Mouse (Mus musculus) limb, embryonic 14.5 days (tissue): Measurements from ENCODE around the gene Lmtk2. TPM values are rescaled to one million over a fixed set of nuclear protein-coding genes. Genes with fewer than 3 reads are reported as not detected.

Experiments used
- ATAC-seq: fragments of 200-750 bp; cut with Nextera tagmentation; 2 replicates; pipeline ENCODE4 v1.8.0; 2017; ENCODE audit warnings: low read depth, moderate number of reproducible peaks, moderate TSS enrichment; ENCODE audit not compliant: low FRiP score
- DNase-seq: peaks from one replicate; pipeline ENCODE4 v3.0.0-alpha.2; 2015; ENCODE audit warnings: low spot score
- H3K27ac ChIP-seq: fragments of 300-500 bp; sonication (generic); replicated peaks from 2 replicates; pipeline ENCODE4 v1.5.1; 2014; ENCODE audit warnings: low read depth, mild to moderate bottlenecking, low read length, moderate library complexity, mixed read lengths
- H3K27me3 ChIP-seq: fragments of 300-500 bp; sonication (generic); 2 replicates; pipeline ENCODE4 v1.6.1; 2014; ENCODE audit warnings: low read length, mixed read lengths; ENCODE audit not compliant: control insufficient read depth, insufficient read depth
- H3K36me3 ChIP-seq: fragments of 300-500 bp; sonication (generic); 2 replicates; pipeline ENCODE4 v1.6.1; 2014; ENCODE audit warnings: mild to moderate bottlenecking, low read length, moderate library complexity, mixed read lengths; ENCODE audit not compliant: control insufficient read depth, insufficient read depth
- H3K4me1 ChIP-seq: fragments of 300-500 bp; sonication (generic); 2 replicates; pipeline ENCODE4 v1.6.1; 2014; ENCODE audit warnings: antibody characterized with exemption, low read length, mixed read lengths; ENCODE audit not compliant: control insufficient read depth, insufficient read depth
- H3K4me2 ChIP-seq: fragments of 300-500 bp; sonication (generic); replicated peaks from 2 replicates; pipeline ENCODE4 v1.6.1; 2014; ENCODE audit warnings: low read depth, mild to moderate bottlenecking, low read length, moderate library complexity; ENCODE audit not compliant: severe bottlenecking
- H3K4me3 ChIP-seq: fragments of 300-500 bp; sonication (generic); replicated peaks from 2 replicates; pipeline ENCODE4 v1.5.1; 2014; ENCODE audit warnings: low read length
- H3K9ac ChIP-seq: fragments of 300-500 bp; sonication (generic); 2 replicates; pipeline ENCODE4 v1.6.1; 2014; ENCODE audit warnings: mild to moderate bottlenecking, low read depth, low read length, moderate library complexity; ENCODE audit not compliant: severe bottlenecking
- H3K9me3 ChIP-seq: fragments of 300-500 bp; sonication (generic); 2 replicates; pipeline ENCODE4 v1.6.1; 2016; ENCODE audit warnings: low read length; ENCODE audit not compliant: control insufficient read depth
- POLR2A ChIP-seq: fragments of 200-500 bp; IDR thresholded peaks from 2 replicates; pipeline ENCODE4 v1.8.0; 2012; ENCODE audit warnings: inconsistent platforms, mild to moderate bottlenecking, moderate library complexity, borderline replicate concordance; ENCODE audit not compliant: insufficient read depth, insufficient read length; ENCODE audit errors: extremely low read depth
- WGBS: fragments of 180-500 bp; shearing (Covaris S2); extraction: QIAGEN DNeasy Blood & Tissue Kit; methylation state at CpG from one replicate; pipeline ENCODE4 v1.1.7; 2014; 5-methylcytosine and 5-hydroxymethylcytosine counted together
- polyA plus RNA-seq, 2 experiments: library from polyadenylated mRNA; depleted of rRNA in 1 of 2; stranded (reverse) in 1 of 2; unstranded in 1 of 2; fragments of >200 nt; fragmentation: Nextera tagmentation in 1 of 2; extraction: Ambion mirVana in 1 of 2; gene quantifications; 2 replicates each; pipeline versions ENCODE4 v1.2.1 to v1.2.3; 2012 to 2014

Gene Lmtk2
- polyA plus RNA-seq, 2 experiments, result 3.6 to 8.2 TPM

- H3K4me3 ChIP-seq, result no peak overlapping the region
- DNase-seq (no peak), ATAC-seq (no peak)
- H3K9me3 ChIP-seq, result no peaks in the 10 kb centered on the region
- 87% methylated on average over 7 of the region's 7 CpGs for WGBS
- H3K4me2 ChIP-seq, result no peak overlapping the region
- no peak for TF ChIP-seq POLR2A
- no peak overlapping the region for H3K27ac ChIP-seq
- no peaks in the 10 kb centered on the region for H3K27me3 ChIP-seq
- H3K36me3 ChIP-seq, result no peaks in the 10 kb centered on the region
- H3K9ac ChIP-seq, result no peak overlapping the region
- no peaks in the 10 kb centered on the region for H3K4me1 ChIP-seq
Observed at GRCm38 (mm10) chr5:144230216-144230615, 130.0 kb downstream of the Lmtk2 start.

- H3K9me3 ChIP-seq, result no peaks in the 10 kb centered on the region
- no peak overlapping the region for H3K9ac ChIP-seq
- no peak for TF ChIP-seq POLR2A
- 82% methylated on average over 1 of the region's 1 CpGs for WGBS
- ATAC-seq, result no peak
- no peak overlapping the region for H3K27ac ChIP-seq
- H3K36me3 ChIP-seq, result no peaks in the 10 kb centered on the region
- no peak overlapping the region for H3K4me2 ChIP-seq
- no peaks in the 10 kb centered on the region for H3K4me1 ChIP-seq
- no peak overlapping the region for H3K4me3 ChIP-seq
- H3K27me3 ChIP-seq, result no peaks in the 10 kb centered on the region
- DNase-seq, result no peak
Observed at GRCm38 (mm10) chr5:144231410-144231809, 131.2 kb downstream of the Lmtk2 start.

DNA sequence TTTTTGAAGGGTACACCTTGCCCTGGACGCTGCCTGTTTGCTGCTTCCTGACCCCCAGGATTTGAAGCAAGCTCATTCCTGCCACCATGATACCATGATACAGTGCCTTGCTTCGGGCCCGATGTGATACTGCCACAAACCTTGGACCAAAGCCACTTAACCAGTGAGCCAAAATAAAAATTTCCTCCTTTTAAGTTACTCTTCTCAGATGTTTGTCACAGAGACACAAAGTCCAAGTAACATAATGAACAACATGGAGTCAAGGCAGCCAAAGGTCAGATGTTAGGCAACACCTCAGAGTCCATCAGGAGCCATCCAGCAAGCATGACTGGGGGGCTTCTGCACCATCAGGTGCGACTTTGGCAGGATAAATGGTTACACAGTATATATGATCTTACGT lies 132.3 kb downstream of the Lmtk2 start:
- TF ChIP-seq POLR2A, result no peak
- Histone ChIP-seq H3K9ac (no peak overlapping the region), H3K27ac (no peak overlapping the region), H3K9me3 (no peaks in the 10 kb centered on the region), H3K27me3 (no peaks in the 10 kb centered on the region), H3K4me2 (no peak overlapping the region), H3K36me3 (no peaks in the 10 kb centered on the region), H3K4me1 (no peaks in the 10 kb centered on the region), H3K4me3 (no peak overlapping the region)
- ATAC-seq (no peak), DNase-seq (no peak)
- 85% methylated on average over 5 of the region's 5 CpGs for WGBS

DNA sequence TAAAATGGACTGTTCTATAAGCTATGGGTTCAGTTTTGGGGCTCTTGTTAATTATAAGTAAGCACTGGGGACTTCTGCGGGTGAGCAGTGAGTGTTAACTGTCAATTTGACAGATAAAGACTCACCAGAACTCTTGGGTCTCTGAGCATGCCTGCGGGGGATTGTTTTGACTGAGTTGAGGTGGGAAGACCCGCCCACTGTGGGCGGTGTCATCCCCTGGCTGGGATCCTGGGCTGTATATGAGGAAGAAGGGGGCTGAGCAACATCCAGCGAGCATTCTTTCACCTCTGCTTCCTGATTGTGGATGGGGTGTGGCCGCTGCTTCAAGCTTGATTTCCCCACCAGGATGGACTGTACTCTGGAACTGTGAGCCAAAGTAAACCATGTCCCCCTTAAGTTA lies 134.0 kb downstream of the Lmtk2 start:
- no peaks in the 10 kb centered on the region for H3K9me3 ChIP-seq
- no peak for TF ChIP-seq POLR2A
- H3K27me3 ChIP-seq, result no peaks in the 10 kb centered on the region
- ATAC-seq (no peak), DNase-seq (no peak)
- no peak overlapping the region for H3K4me3 ChIP-seq
- H3K9ac ChIP-seq, result no peak overlapping the region
- no peaks in the 10 kb centered on the region for H3K36me3 ChIP-seq
- H3K27ac ChIP-seq, result no peak overlapping the region
- H3K4me2 ChIP-seq, result no peak overlapping the region
- 70% methylated on average over 6 of the region's 6 CpGs for WGBS
- H3K4me1 ChIP-seq, result no peaks in the 10 kb centered on the region

DNA sequence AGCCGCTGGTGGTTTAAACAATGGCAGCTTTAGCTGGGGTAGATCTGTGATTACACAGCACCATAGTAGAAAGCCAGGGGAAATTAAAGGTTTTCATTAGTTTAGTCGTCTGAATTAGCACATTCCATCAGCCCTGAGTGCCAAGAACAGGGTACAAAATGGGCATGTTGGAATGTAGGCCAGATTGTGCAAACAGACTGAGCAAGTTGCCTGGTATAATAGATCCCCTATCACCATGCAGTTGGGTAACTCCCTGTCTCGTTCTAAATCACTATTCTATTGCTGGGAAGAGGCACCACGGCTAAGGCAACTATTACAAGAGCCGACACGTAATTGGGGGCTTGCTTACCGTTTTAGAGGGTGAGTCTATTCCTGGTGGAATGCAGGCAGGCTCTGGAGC lies 134.5 kb downstream of the Lmtk2 start:
- DNase-seq, result no peak

More for the DNA sequence above, 134.5 kb downstream of the Lmtk2 start:
- H3K9me3 ChIP-seq, result no peaks in the 10 kb centered on the region
- 85% methylated on average over 7 of the region's 7 CpGs for WGBS
- no peak overlapping the region for H3K27ac ChIP-seq
- H3K27me3 ChIP-seq, result no peaks in the 10 kb centered on the region
- H3K4me3 ChIP-seq, result no peak overlapping the region
- TF ChIP-seq POLR2A, result no peak
- ATAC-seq, result no peak
- H3K9ac ChIP-seq, result no peak overlapping the region
- H3K4me1 ChIP-seq, result no peaks in the 10 kb centered on the region
- H3K36me3 ChIP-seq, result no peaks in the 10 kb centered on the region
- no peak overlapping the region for H3K4me2 ChIP-seq

Other genes starting within 250 kb of the Lmtk2 start
- gene Ankrd61, start 202.8 kb upstream of the Lmtk2 start, polyA plus RNA-seq (2012; rRNA removed), result 0.36 and 0.54 TPM in 2 replicates
- gene Ankrd61, start 202.8 kb upstream of the Lmtk2 start, polyA plus RNA-seq (2014; fragmentation: Nextera tagmentation; extraction: Ambion mirVana), result 0.21 and 0.33 TPM in 2 replicates
- 93.0 and 94.1 TPM in 2 replicates for gene Aimp2, start 190.6 kb upstream of the Lmtk2 start, polyA plus RNA-seq (2012; rRNA removed)
- 108 and 109 TPM in 2 replicates for gene Aimp2, start 190.6 kb upstream of the Lmtk2 start, polyA plus RNA-seq (2014; fragmentation: Nextera tagmentation; extraction: Ambion mirVana)
- gene Pms2, start 190.5 kb upstream of the Lmtk2 start, polyA plus RNA-seq (2012; rRNA removed), result 15.3 and 17.5 TPM in 2 replicates
- gene Pms2, start 190.5 kb upstream of the Lmtk2 start, polyA plus RNA-seq (2014; fragmentation: Nextera tagmentation; extraction: Ambion mirVana), result 25.9 and 27.0 TPM in 2 replicates
- 1.6 TPM in 2 replicates for gene Gm42421, start 172.3 kb upstream of the Lmtk2 start, polyA plus RNA-seq (2012; rRNA removed)
- gene Gm42421, start 172.3 kb upstream of the Lmtk2 start, polyA plus RNA-seq (2014; fragmentation: Nextera tagmentation; extraction: Ambion mirVana), result 0.76 and 1.6 TPM in 2 replicates
- gene Rsph10b, start 167.4 kb upstream of the Lmtk2 start, polyA plus RNA-seq (2012; rRNA removed), result 2.6 and 4.4 TPM in 2 replicates
- 2.8 and 3.2 TPM in 2 replicates for gene Rsph10b, start 167.4 kb upstream of the Lmtk2 start, polyA plus RNA-seq (2014; fragmentation: Nextera tagmentation; extraction: Ambion mirVana)
- gene Ccz1, start 85.6 kb upstream of the Lmtk2 start, polyA plus RNA-seq (2012; rRNA removed), result 39.9 and 48.2 TPM in 2 replicates
- 72.7 and 77.1 TPM in 2 replicates for gene Ccz1, start 85.6 kb upstream of the Lmtk2 start, polyA plus RNA-seq (2014; fragmentation: Nextera tagmentation; extraction: Ambion mirVana)
- not detected in 2 replicates for gene Ocm, start 73.8 kb upstream of the Lmtk2 start, polyA plus RNA-seq (2012; rRNA removed)
- not detected in 2 replicates for gene Ocm, start 73.8 kb upstream of the Lmtk2 start, polyA plus RNA-seq (2014; fragmentation: Nextera tagmentation; extraction: Ambion mirVana)
- gene Bhlha15, start 89.8 kb downstream of the Lmtk2 start, polyA plus RNA-seq (2012; rRNA removed), result 0.18 and 0.23 TPM in 2 replicates
- gene Bhlha15, start 89.8 kb downstream of the Lmtk2 start, polyA plus RNA-seq (2014; fragmentation: Nextera tagmentation; extraction: Ambion mirVana), result 0.22 and 0.29 TPM in 2 replicates
- 34.7 and 39.7 TPM in 2 replicates for gene Tecpr1, start 123.2 kb downstream of the Lmtk2 start, polyA plus RNA-seq (2012; rRNA removed)
- gene Tecpr1, start 123.2 kb downstream of the Lmtk2 start, polyA plus RNA-seq (2014; fragmentation: Nextera tagmentation; extraction: Ambion mirVana), result 18.6 and 21.2 TPM in 2 replicates
- 90.6 and 107 TPM in 2 replicates for gene Bri3, start 144.0 kb downstream of the Lmtk2 start, polyA plus RNA-seq (2012; rRNA removed)
- 119 and 131 TPM in 2 replicates for gene Bri3, start 144.0 kb downstream of the Lmtk2 start, polyA plus RNA-seq (2014; fragmentation: Nextera tagmentation; extraction: Ambion mirVana)